Mouse (Mus musculus) neural tube, embryonic 13.5 days (tissue): ENCODE data around the gene Gsdma3. TPM values are rescaled to one million over a fixed set of nuclear protein-coding genes. Genes with fewer than 3 reads are reported as not detected.
A peak's percentile ranks its signal among the peaks of the same experiment; 100 is the strongest.

ENCODE experiments used
- ATAC-seq: fragments of 200-750 bp; cut with Nextera tagmentation; 2 replicates; pipeline ENCODE4 v1.8.0; 2017; ENCODE audit warnings: low read depth, mild to moderate bottlenecking, moderate TSS enrichment, moderate library complexity
- H3K27ac ChIP-seq: fragments of 300-500 bp; sonication (generic); replicated peaks from 2 replicates; pipeline ENCODE4 v1.5.1; 2015; ENCODE audit warnings: moderate library complexity, mild to moderate bottlenecking, inconsistent platforms
- H3K27me3 ChIP-seq: fragments of 300-500 bp; sonication (generic); 2 replicates; pipeline ENCODE4 v1.6.1; 2015; ENCODE audit warnings: mild to moderate bottlenecking, inconsistent platforms
- H3K36me3 ChIP-seq: fragments of 300-500 bp; sonication (generic); 2 replicates; pipeline ENCODE4 v1.6.1; 2015; ENCODE audit warnings: mild to moderate bottlenecking, inconsistent platforms
- H3K4me1 ChIP-seq: fragments of 300-500 bp; sonication (generic); replicated peaks from 2 replicates; pipeline ENCODE4 v1.6.1; 2015; ENCODE audit warnings: inconsistent platforms
- H3K4me2 ChIP-seq: fragments of 300-500 bp; sonication (generic); 2 replicates; pipeline ENCODE4 v1.6.1; 2015; ENCODE audit warnings: inconsistent platforms, mild to moderate bottlenecking, moderate library complexity
- H3K4me3 ChIP-seq: fragments of 300-500 bp; sonication (generic); 2 replicates; pipeline ENCODE4 v1.5.1; 2015; ENCODE audit warnings: mild to moderate bottlenecking, inconsistent platforms
- H3K9ac ChIP-seq: fragments of 300-500 bp; sonication (generic); 2 replicates; pipeline ENCODE4 v1.6.1; 2015; ENCODE audit warnings: moderate library complexity, mild to moderate bottlenecking, inconsistent platforms
- H3K9me3 ChIP-seq: fragments of 300-500 bp; sonication (generic); 2 replicates; pipeline ENCODE4 v1.6.1; 2016; ENCODE audit warnings: inconsistent platforms
- WGBS: fragments of 180-500 bp; shearing (Covaris S2); methylation state at CpG from one replicate; pipeline ENCODE4 v1.1.7; 2015; 5-methylcytosine and 5-hydroxymethylcytosine counted together
- polyA plus RNA-seq: library from polyadenylated mRNA; unstranded; fragments of >200 nt; fragmentation: Nextera tagmentation; extraction: Ambion mirVana; gene quantifications from 2 replicates; pipeline ENCODE4 v1.2.1, GENCODE M21; 2015

Gene Gsdma3
- polyA plus RNA-seq, 1 experiment from 2014 or later = not detected

GRCm38 (mm10) chr11:98586892-98587563 is 39.1 kb upstream of the Gsdma3 start, which contains the start of gene Ormdl3:
Gene Ormdl3, minus strand, starts transcription at chr11:98587368.
- Histone ChIP-seq H3K4me3 (peak within 1 kb of the TSS; percentile 73), H3K9ac (peak within 1 kb of the TSS; percentile 90), H3K4me2 (peak within 1 kb of the TSS; percentile 91), H3K27ac (peak within 1 kb of the TSS; percentile 86), H3K4me1 (peaks cover 37% of the 10 kb centered on the region), H3K36me3 (peaks cover 19% of the 10 kb centered on the region), H3K27me3 (no peaks in the 10 kb centered on the region; the same call in 1 of the 2 replicates), H3K9me3 (no peaks in the 10 kb centered on the region)
- peak; percentile 94 for ATAC-seq
- WGBS = under 1% methylated on average over 49 of the region's 49 CpGs

- ATAC-seq = peak; percentile 34
- peaks cover 10% of the 10 kb centered on the region for H3K36me3 ChIP-seq
- H3K27ac ChIP-seq = peak overlapping the region; percentile 67
- WGBS = 6% methylated on average over 20 of the region's 20 CpGs
- no peaks in the 10 kb centered on the region for H3K9me3 ChIP-seq
- H3K9ac ChIP-seq = peak overlapping the region; percentile 90
- H3K4me1 ChIP-seq = peaks cover 37% of the 10 kb centered on the region
- H3K27me3 ChIP-seq = no peaks in the 10 kb centered on the region; the same call in 1 of the 2 replicates
- H3K4me3 ChIP-seq = peak overlapping the region; percentile 73
- peak overlapping the region; percentile 91 for H3K4me2 ChIP-seq
Measured at GRCm38 (mm10) chr11:98587684-98588546, 38.2 kb upstream of the Gsdma3 start.

DNA sequence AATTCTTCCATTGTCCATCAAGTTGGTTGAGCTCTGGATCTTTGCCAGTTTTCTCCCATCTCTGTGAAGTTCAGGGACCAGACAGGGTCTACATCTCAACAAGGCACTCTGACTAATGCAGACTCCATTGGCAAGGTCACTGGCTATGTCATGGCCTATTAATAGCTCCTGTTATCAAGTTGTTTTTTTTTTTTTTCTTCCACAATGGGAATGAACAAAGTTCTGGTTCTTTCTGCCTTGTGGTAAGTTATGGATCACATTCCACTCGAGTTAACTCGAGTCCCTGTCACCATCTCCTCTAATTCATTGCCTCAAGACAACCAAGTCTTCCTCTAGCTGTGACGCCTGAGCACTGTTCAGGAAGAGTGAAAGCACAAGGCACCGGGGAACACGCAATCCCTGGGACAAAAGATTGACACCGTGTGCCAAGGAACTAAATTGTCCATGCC is 37.3 kb upstream of the Gsdma3 start:
- ATAC-seq = no peak
- H3K9me3 ChIP-seq = no peaks in the 10 kb centered on the region
- peaks cover 37% of the 10 kb centered on the region for H3K4me1 ChIP-seq
- peak overlapping the region; percentile 91; the same call in 1 of the 2 replicates for H3K4me2 ChIP-seq
- 56% methylated on average over 6 of the region's 6 CpGs for WGBS
- no peak overlapping the region for H3K4me3 ChIP-seq
- no peaks in the 10 kb centered on the region; the same call in 1 of the 2 replicates for H3K27me3 ChIP-seq
- H3K27ac ChIP-seq = no peak overlapping the region
- 0 out of 2 replicates have a peak, but pooled peaks cover under 1% of the 10 kb centered on the region for H3K36me3 ChIP-seq
- H3K9ac ChIP-seq = no peak overlapping the region

DNA sequence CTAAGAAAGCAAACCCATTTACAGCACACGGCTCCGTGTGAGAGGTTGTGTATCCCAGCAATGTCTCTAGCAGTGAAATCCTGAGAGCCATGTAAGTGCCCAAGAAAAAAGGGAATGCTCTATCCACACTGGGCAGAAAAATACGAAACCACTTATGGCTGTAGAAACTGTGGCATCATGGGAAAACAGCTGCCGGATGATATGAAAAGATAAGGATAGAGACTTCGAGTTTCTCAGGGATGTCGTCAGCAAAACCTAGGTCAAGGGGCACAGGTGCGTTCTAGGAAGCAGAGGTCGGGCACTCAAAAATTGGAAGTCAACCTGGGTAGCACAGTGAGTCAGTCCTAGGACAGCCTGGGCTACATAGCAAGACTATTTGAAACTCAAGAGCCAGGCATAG is 36.9 kb upstream of the Gsdma3 start:
- H3K4me2 ChIP-seq = no peak overlapping the region
- no peaks in the 10 kb centered on the region for H3K36me3 ChIP-seq
- no peaks in the 10 kb centered on the region; the same call in 1 of the 2 replicates for H3K27me3 ChIP-seq
- no peak overlapping the region for H3K27ac ChIP-seq
- no peaks in the 10 kb centered on the region for H3K9me3 ChIP-seq
- 87% methylated on average over 8 of the region's 8 CpGs for WGBS
- no peak for ATAC-seq
- no peak overlapping the region for H3K9ac ChIP-seq
- no peak overlapping the region for H3K4me3 ChIP-seq
- peaks cover 36% of the 10 kb centered on the region for H3K4me1 ChIP-seq

DNA sequence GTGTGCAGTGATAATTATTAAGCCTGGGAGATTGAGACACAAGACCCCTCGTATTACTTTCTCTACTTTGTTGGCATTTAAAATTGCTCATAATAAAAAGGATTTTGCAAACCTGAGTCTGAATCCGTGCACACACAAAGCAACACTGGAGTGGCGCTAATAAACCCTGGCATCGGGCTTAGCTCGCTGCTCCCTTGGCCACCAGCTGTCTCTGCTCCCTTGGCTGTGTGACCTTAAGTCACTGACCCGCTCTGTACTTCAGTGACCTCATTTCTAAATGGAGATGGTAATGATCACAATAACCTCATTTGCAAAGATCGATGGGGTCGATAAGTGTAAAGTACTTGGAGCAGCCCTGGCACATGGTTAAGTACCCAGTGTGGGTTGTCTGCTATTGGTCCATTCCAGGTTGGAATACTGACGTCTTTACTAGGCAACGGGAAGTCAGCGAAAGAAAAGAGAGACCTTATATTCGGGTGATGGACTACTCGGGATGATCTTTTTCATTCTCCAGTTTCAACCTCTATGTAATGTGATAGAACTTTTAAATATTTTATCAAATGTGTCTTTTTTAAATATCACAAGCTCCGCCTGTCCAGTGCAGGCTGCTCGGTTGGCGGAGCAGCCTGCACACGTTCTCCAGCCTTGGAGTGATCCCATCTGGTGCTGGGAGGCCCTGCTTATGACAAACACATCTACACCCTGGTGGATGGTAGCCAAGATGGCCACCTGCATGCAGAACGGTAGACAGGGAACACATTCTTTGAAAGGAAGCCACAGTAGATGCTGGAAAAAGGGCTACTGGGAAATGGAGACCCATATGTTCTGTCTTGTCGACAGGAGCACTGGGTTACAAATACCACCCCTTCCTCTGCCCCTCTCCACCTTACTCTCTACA is 35.4 kb upstream of the Gsdma3 start:
- WGBS = 70% methylated on average over 19 of the region's 19 CpGs
- no peaks in the 10 kb centered on the region for H3K9me3 ChIP-seq
- peaks cover 21% of the 10 kb centered on the region for H3K4me1 ChIP-seq
- H3K27me3 ChIP-seq = no peaks in the 10 kb centered on the region; the same call in 1 of the 2 replicates
- ATAC-seq = no peak
- no peak overlapping the region for H3K27ac ChIP-seq
- H3K4me2 ChIP-seq = no peak overlapping the region
- no peak overlapping the region for H3K9ac ChIP-seq
- no peaks in the 10 kb centered on the region for H3K36me3 ChIP-seq
- no peak overlapping the region for H3K4me3 ChIP-seq

- Histone ChIP-seq H3K4me1 (0 out of 2 replicates have a peak, but pooled peaks cover 6% of the 10 kb centered on the region), H3K4me3 (no peak overlapping the region), H3K27me3 (peaks cover 24% of the 10 kb centered on the region), H3K4me2 (no peak overlapping the region), H3K27ac (no peak overlapping the region), H3K36me3 (no peaks in the 10 kb centered on the region), H3K9ac (no peak overlapping the region), H3K9me3 (no peaks in the 10 kb centered on the region)
- no peak for ATAC-seq
- 75% methylated on average over 6 of the region's 6 CpGs for WGBS
Measured at GRCm38 (mm10) chr11:98595021-98595420, 31.1 kb upstream of the Gsdma3 start.

- 0 out of 2 replicates have a peak, but pooled peaks cover 6% of the 10 kb centered on the region for H3K4me1 ChIP-seq
- no peaks in the 10 kb centered on the region for H3K36me3 ChIP-seq
- no peaks in the 10 kb centered on the region for H3K9me3 ChIP-seq
- no peak for ATAC-seq
- no peak overlapping the region for H3K27ac ChIP-seq
- H3K27me3 ChIP-seq = peaks cover 27% of the 10 kb centered on the region
- no peak overlapping the region for H3K4me3 ChIP-seq
- WGBS = 79% methylated on average over 10 of the region's 10 CpGs
- no peak overlapping the region for H3K4me2 ChIP-seq
- H3K9ac ChIP-seq = no peak overlapping the region
Measured at GRCm38 (mm10) chr11:98595473-98595872, 30.7 kb upstream of the Gsdma3 start.

DNA sequence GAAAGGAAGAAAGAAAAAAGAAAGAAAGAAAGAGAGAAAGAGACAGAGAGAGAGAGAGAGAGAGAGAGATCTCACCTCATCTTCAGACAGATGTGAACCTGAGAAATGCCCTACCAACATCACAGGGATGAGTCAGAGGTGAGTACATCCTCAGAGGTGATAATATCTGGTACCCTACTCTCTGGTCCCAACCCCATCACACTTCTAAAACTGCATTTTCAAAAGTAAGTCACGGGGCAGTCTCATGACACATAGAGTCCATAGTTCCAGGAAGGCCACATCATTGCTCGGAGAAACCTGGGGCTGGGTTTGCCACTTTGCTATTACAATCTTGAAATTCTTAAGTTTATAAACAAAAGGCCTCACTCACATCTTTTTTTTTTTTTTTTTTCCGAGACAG is 30.2 kb upstream of the Gsdma3 start:
- ATAC-seq = no peak
- Histone ChIP-seq H3K27ac (no peak overlapping the region), H3K36me3 (no peaks in the 10 kb centered on the region), H3K9ac (no peak overlapping the region), H3K4me2 (no peak overlapping the region), H3K9me3 (no peaks in the 10 kb centered on the region), H3K4me3 (no peak overlapping the region), H3K27me3 (peaks cover 32% of the 10 kb centered on the region), H3K4me1 (0 out of 2 replicates have a peak, but pooled peaks cover 6% of the 10 kb centered on the region)
- 80% methylated on average over 3 of the region's 3 CpGs for WGBS

DNA sequence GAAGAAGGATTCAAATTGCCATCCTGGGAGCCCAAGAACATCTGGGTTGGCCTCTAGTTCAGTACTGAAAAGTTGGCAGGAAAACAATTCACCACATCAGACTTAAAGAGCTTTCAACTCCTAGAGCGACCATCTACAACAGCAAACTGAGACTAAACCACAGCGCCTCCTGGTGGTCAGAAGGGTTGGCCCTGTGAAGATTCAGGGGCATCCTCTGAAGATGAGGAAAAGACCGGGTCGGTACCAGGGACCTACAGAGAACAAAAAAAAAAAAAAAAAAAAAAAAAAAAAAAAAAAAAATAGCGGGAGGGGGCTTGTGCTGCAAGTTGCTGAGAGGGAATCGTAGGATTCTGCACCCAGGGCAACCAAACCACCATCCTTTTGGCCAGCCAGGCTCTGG is 28.8 kb upstream of the Gsdma3 start:
- Histone ChIP-seq H3K27ac (no peak overlapping the region), H3K4me2 (no peak overlapping the region), H3K4me1 (peaks cover 11% of the 10 kb centered on the region; the same call in 1 of the 2 replicates), H3K36me3 (no peaks in the 10 kb centered on the region), H3K4me3 (no peak overlapping the region), H3K9me3 (no peaks in the 10 kb centered on the region), H3K27me3 (peaks cover 44% of the 10 kb centered on the region), H3K9ac (no peak overlapping the region)
- WGBS = 45% methylated on average over 6 of the region's 6 CpGs
- ATAC-seq = no peak

- H3K9me3 ChIP-seq = no peaks in the 10 kb centered on the region
- H3K27ac ChIP-seq = no peak within 1 kb of the TSS
- no peaks in the 10 kb centered on the region for H3K36me3 ChIP-seq
- H3K4me3 ChIP-seq = no peak within 1 kb of the TSS
- H3K4me2 ChIP-seq = no peak within 1 kb of the TSS
- H3K27me3 ChIP-seq = peaks cover 44% of the 10 kb centered on the region
- WGBS = 85% methylated on average over 8 of the region's 8 CpGs
- no peak for ATAC-seq
- peaks cover 12% of the 10 kb centered on the region; the same call in 1 of the 2 replicates for H3K4me1 ChIP-seq
- no peak within 1 kb of the TSS for H3K9ac ChIP-seq
Measured at GRCm38 (mm10) chr11:98597991-98598390, 28.2 kb upstream of the Gsdma3 start, which contains the start of gene Lrrc3c. Gene Lrrc3c, plus strand, starts transcription at chr11:98598291.

- Histone ChIP-seq H3K36me3 (no peaks in the 10 kb centered on the region), H3K4me2 (no peak overlapping the region), H3K4me3 (no peak overlapping the region), H3K27ac (no peak overlapping the region), H3K9ac (no peak overlapping the region), H3K9me3 (no peaks in the 10 kb centered on the region), H3K4me1 (peaks cover 12% of the 10 kb centered on the region; the same call in 1 of the 2 replicates), H3K27me3 (peaks cover 44% of the 10 kb centered on the region)
- WGBS = 67% methylated on average over 18 of the region's 18 CpGs
- ATAC-seq = no peak
Measured at GRCm38 (mm10) chr11:98598851-98599290, 27.3 kb upstream of the Gsdma3 start.
